ENCODE assay signal across 8 mouse cellular contexts in the genomic region with DNA sequence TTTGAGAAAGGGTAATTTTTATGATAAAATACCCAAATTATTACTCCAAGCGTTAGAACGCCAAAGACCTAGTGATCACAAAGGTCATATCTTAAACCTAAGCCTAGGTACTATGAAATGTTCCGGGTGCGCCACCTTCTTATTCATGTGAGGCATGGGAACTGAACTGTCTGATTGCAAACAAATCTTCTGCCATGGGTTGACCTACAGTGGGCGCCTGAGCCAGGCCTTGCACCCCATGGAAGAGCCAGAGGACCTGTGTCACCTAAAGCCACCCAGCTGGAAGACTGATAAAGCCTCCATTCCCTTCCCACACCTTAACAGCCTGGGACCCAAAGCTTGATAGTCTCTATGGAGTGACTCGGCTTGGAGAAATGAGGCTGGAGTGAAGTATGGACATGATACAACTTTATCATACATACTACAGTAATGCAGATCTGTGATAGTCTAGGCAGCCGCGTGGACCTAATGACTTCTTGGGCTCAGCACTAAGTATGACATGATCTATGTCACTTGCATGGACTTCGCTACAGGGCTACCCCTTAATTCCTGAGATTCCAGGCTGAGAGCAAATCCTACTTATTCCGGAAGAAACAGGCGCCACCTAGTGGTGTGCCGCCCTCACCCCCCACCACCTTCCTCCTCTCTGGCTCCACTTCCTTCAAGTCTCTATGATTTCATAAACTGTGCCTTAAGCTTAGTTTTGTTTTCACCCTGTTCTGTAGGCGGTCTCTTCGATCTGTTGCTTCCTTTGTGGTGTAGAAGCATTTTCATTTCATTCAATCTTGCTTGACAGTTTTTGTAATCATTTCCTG. TPM values are rescaled to one million over a fixed set of nuclear protein-coding genes. Genes with fewer than 3 reads are reported as not detected.
DNase-seq lines count a peak whose midpoint lies in the region; ATAC-seq and TF ChIP-seq lines count a peak whose summit lies in the region.

No protein-coding gene starts in this region.

- no peaks in the 10 kb centered on the region for H3K36me3 ChIP-seq in forebrain, embryonic 11.5 days (ENCODE audit: control insufficient read depth, insufficient read depth, low read length)
- no peaks in the 10 kb centered on the region for H3K36me3 ChIP-seq in heart, postnatal 0 days (replicated peaks; ENCODE audit: control insufficient read depth, insufficient read depth, low read length)
- no peaks in the 10 kb centered on the region for H3K36me3 ChIP-seq in neural tube, embryonic 14.5 days (ENCODE audit: control insufficient read depth, insufficient read depth, low read length)

- peak overlapping the region; percentile 69; the same call in 1 of the 2 replicates for H3K4me2 ChIP-seq in forebrain, embryonic 11.5 days (ENCODE audit: low read depth, low read length, severe bottlenecking)
- H3K4me2 ChIP-seq in heart, postnatal 0 days (ENCODE audit: low read depth, low read length) = peak overlapping the region; percentile 74
- peak overlapping the region; percentile 73; the same call in 1 of the 2 replicates for H3K4me2 ChIP-seq in neural tube, embryonic 14.5 days (ENCODE audit: low read depth, low read length)

- no peak overlapping the region for H3K9ac ChIP-seq in forebrain, embryonic 11.5 days (ENCODE audit: low read length)
- H3K9ac ChIP-seq in heart, postnatal 0 days (replicated peaks; ENCODE audit: low read depth, low read length) = peak overlapping the region; percentile 92; the same call in 1 of the 2 replicates
- no peak overlapping the region for H3K9ac ChIP-seq in neural tube, embryonic 14.5 days (replicated peaks; ENCODE audit: low read depth, low read length)

- H3K4me1 ChIP-seq in forebrain, embryonic 11.5 days (replicated peaks; ENCODE audit: control insufficient read depth, insufficient read depth, low read length) = peaks cover 2% of the 10 kb centered on the region; the same call in 1 of the 2 replicates
- H3K4me1 ChIP-seq in heart, postnatal 0 days (ENCODE audit: control insufficient read depth, insufficient read depth) = peaks cover 29% of the 10 kb centered on the region
- H3K4me1 ChIP-seq in neural tube, embryonic 14.5 days (ENCODE audit: control insufficient read depth, insufficient read depth, low read length) = peaks cover 13% of the 10 kb centered on the region

- 54% methylated on average over 14 of the region's 14 CpGs for WGBS in forebrain, embryonic 11.5 days
- WGBS in heart, postnatal 0 days = 32% methylated on average over 14 of the region's 14 CpGs
- WGBS in neural tube, embryonic 14.5 days = 49% methylated on average over 14 of the region's 14 CpGs

- no peak overlapping the region for H3K27ac ChIP-seq in forebrain, embryonic 11.5 days (ENCODE audit: low read depth, low read length)
- H3K27ac ChIP-seq in heart, postnatal 0 days (ENCODE audit: low read depth) = peak overlapping the region; percentile 96
- no peak overlapping the region for H3K27ac ChIP-seq in neural tube, embryonic 14.5 days (ENCODE audit: low read depth, low read length)

- ATAC-seq in forebrain, embryonic 11.5 days (replicated peaks; ENCODE audit: low FRiP score) = peak; percentile 31; the same call in 1 of the 2 replicates
- peak; percentile 23; the same call in 1 of the 2 replicates for ATAC-seq in heart, postnatal 0 days (ENCODE audit: insufficient read depth, low read depth)
- 0 out of 2 replicates have a peak, but pooled peaks have one; percentile 33 for ATAC-seq in neural tube, embryonic 14.5 days (ENCODE audit: low read depth)

- no peak for TF ChIP-seq POLR2A in brain, embryonic 14.5 days (IDR thresholded peaks at IDR 0.05; ENCODE audit: borderline replicate concordance, extremely low read depth, insufficient read depth, insufficient read length, poor library complexity, severe bottlenecking)

- no peak for TF ChIP-seq EP300 in heart, postnatal 0 days (IDR thresholded peaks at IDR 0.05; ENCODE audit: low read depth)

- DNase-seq in CD8-positive naive resting alpha-beta T cell, adult 2 months (ENCODE audit: low read depth in 2 of 2, low spot score in 2 of 2) = peak; percentile 51 to 65
- DNase-seq in brain, embryonic 14.5 days (ENCODE audit: low read depth) = peak; percentile 87
- peak; percentile 82 for DNase-seq in forebrain, embryonic 11.5 days (ENCODE audit: low spot score)
- peak; percentile 69 for DNase-seq in heart, postnatal 0 days (ENCODE audit: low spot score)
- peak; percentile 79 to 86 for DNase-seq in kidney, postnatal 4 days
- peak; percentile 64 to 71 for DNase-seq in lung, adult 18-20 months
- DNase-seq in thymus, postnatal 10 days (ENCODE audit: low spot score in 2 of 2) = peak; percentile 38 to 68

- no peaks in the 10 kb centered on the region for H3K27me3 ChIP-seq in forebrain, embryonic 11.5 days (ENCODE audit: control insufficient read depth, insufficient read depth, low read length)
- no peaks in the 10 kb centered on the region for H3K27me3 ChIP-seq in heart, postnatal 0 days (ENCODE audit: control insufficient read depth, insufficient read depth, low read length)
- no peaks in the 10 kb centered on the region for H3K27me3 ChIP-seq in neural tube, embryonic 14.5 days (ENCODE audit: control insufficient read depth, insufficient read depth, low read length)

- H3K9me3 ChIP-seq in forebrain, embryonic 11.5 days (ENCODE audit: control insufficient read depth, low read length) = no peaks in the 10 kb centered on the region
- H3K9me3 ChIP-seq in heart, postnatal 0 days (replicated peaks; ENCODE audit: control insufficient read depth, low read length) = no peaks in the 10 kb centered on the region
- no peaks in the 10 kb centered on the region for H3K9me3 ChIP-seq in neural tube, embryonic 14.5 days (ENCODE audit: control insufficient read depth, low read length)

- no peak overlapping the region for H3K4me3 ChIP-seq in forebrain, embryonic 11.5 days (ENCODE audit: low read depth, low read length)
- peak overlapping the region; percentile 97 for H3K4me3 ChIP-seq in heart, postnatal 0 days (ENCODE audit: low read depth, low read length)
- no peak overlapping the region; the same call in 1 of the 2 replicates for H3K4me3 ChIP-seq in neural tube, embryonic 14.5 days (ENCODE audit: low read depth, low read length)

- TF ChIP-seq CTCF in brain, embryonic 14.5 days (IDR thresholded peaks at IDR 0.05; ENCODE audit: borderline replicate concordance, extremely low read depth, insufficient read depth, insufficient read length) = peak; percentile 76
- peak; percentile 72 for TF ChIP-seq CTCF in heart, postnatal 0 days (IDR thresholded peaks at IDR 0.05; ENCODE audit: low read depth)

RNA-seq across cellular contexts. Expression of a gene that starts 1.0 kb away (rescaled TPM):
- 11.9 and 15.3 TPM in 2 replicates for polyA plus RNA-seq in brain, embryonic 14.5 days (2012; rRNA removed)
- 7.6 and 8.5 TPM in 2 replicates for polyA plus RNA-seq in forebrain, embryonic 11.5 days (2014; fragmentation: Nextera tagmentation; extraction: Ambion mirVana)
- total RNA-seq in heart, postnatal 0 days (2014; rRNA removed; ENCODE audit: low replicate concordance) = 13.7 and 14.2 TPM in 2 replicates
- 7.7 and 8.4 TPM in 2 replicates for polyA plus RNA-seq in heart, postnatal 0 days (2015; fragmentation: Nextera tagmentation; extraction: Ambion mirVana)
- 14.8 and 21.7 TPM in 2 replicates for polyA plus RNA-seq in neural tube, embryonic 14.5 days (2014; fragmentation: Nextera tagmentation; extraction: Ambion mirVana)
